Mouse (Mus musculus): Measurements from ENCODE around the gene Spin1.

DNA sequence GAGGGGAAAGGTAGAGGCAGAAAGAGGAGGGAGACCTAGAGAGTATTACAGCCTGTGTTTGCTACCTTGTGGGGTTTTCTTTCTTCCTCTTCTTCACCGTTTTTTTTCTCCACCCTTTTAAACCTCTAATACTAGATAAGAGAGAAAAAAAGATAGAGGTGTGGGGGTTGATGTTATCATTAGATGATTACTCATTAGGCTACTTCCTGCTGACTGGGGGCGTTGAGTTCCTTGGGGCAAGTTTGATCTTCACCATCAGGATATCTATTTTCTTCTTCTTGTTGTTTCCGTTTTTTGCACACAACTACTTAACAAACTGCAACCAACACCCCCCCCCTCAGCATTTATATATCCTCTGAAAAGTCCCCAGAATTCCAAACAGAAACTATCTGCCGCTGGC is 12.5 kb upstream of the Spin1 start:
- no peak for TF ChIP-seq POLR2A (IDR thresholded peaks at IDR 0.05; ENCODE audit: borderline replicate concordance, low read depth, low read length)
- no peak for TF ChIP-seq CTCF (IDR thresholded peaks at IDR 0.05; ENCODE audit: low read depth, low read length)
